Mouse (Mus musculus): ENCODE measurements around the gene Gm49361.
"Not testable (repeated sequence)": the region's sequence is repeated elsewhere in the genome, so short reads cannot be mapped to it uniquely, and the experiment has no call there.

Gene Gm49361

GRCm38 (mm10) chr14:57746001-57746771, at the start of gene Gm49361:
TSS of gene Gm49361 (minus strand) at chr14:57746103.
- peak; percentile 61 for DNase-seq (ENCODE audit: low read depth, low spot score)

GRCm38 (mm10) chr14:57791171-57791570, 45.3 kb upstream of the Gm49361 start:
- no peak for DNase-seq (ENCODE audit: low read depth, low spot score)

GRCm38 (mm10) chr14:57789759-57790158, 43.9 kb upstream of the Gm49361 start:
- DNase-seq (ENCODE audit: low read depth, low spot score) = no peak

- DNase-seq (ENCODE audit: low read depth, low spot score) = no peak
Observed at GRCm38 (mm10) chr14:57789311-57789710, 43.4 kb upstream of the Gm49361 start.

- DNase-seq (ENCODE audit: low read depth, low spot score) = no peak
Observed at GRCm38 (mm10) chr14:57787406-57787805, 41.5 kb upstream of the Gm49361 start.

- DNase-seq (ENCODE audit: low read depth, low spot score) = no peak
Observed at GRCm38 (mm10) chr14:57772157-57772815, 26.4 kb upstream of the Gm49361 start.

GRCm38 (mm10) chr14:57769102-57769501, 23.2 kb upstream of the Gm49361 start:
- DNase-seq (ENCODE audit: low read depth, low spot score) = no peak

GRCm38 (mm10) chr14:57760447-57761412, 14.8 kb upstream of the Gm49361 start:
- DNase-seq (ENCODE audit: low read depth, low spot score) = no peak

- no peak for DNase-seq (ENCODE audit: low read depth, low spot score)
Observed at GRCm38 (mm10) chr14:57758237-57758636, 12.3 kb upstream of the Gm49361 start, which contains the start of gene Lats2. TSS of gene Lats2 (minus strand) at chr14:57758388.

- DNase-seq (ENCODE audit: low read depth, low spot score) = no peak
Observed at GRCm38 (mm10) chr14:57756094-57756493, 10.2 kb upstream of the Gm49361 start.

- DNase-seq (ENCODE audit: low read depth, low spot score) = no peak
Observed at GRCm38 (mm10) chr14:57755661-57756060, 9.8 kb upstream of the Gm49361 start.

- DNase-seq (ENCODE audit: low read depth, low spot score) = no peak
Observed at GRCm38 (mm10) chr14:57753351-57753992, 7.6 kb upstream of the Gm49361 start.

GRCm38 (mm10) chr14:57751006-57751405, 5.1 kb upstream of the Gm49361 start:
- DNase-seq (ENCODE audit: low read depth, low spot score) = not testable (repeated sequence)

- DNase-seq (ENCODE audit: low read depth, low spot score) = no peak
Observed at GRCm38 (mm10) chr14:57749501-57749900, 3.6 kb upstream of the Gm49361 start.

GRCm38 (mm10) chr14:57745291-57745969, 473 bp downstream of the Gm49361 start:
- DNase-seq (ENCODE audit: low read depth, low spot score) = no peak

- no peak for DNase-seq (ENCODE audit: low read depth, low spot score)
Observed at GRCm38 (mm10) chr14:57744547-57744946, 1.4 kb downstream of the Gm49361 start.

- no peak for DNase-seq (ENCODE audit: low read depth, low spot score)
Observed at GRCm38 (mm10) chr14:57740651-57741050, 5.3 kb downstream of the Gm49361 start.

GRCm38 (mm10) chr14:57737089-57737488, 8.8 kb downstream of the Gm49361 start:
- no peak for DNase-seq (ENCODE audit: low read depth, low spot score)

GRCm38 (mm10) chr14:57736141-57736540, 9.8 kb downstream of the Gm49361 start:
- DNase-seq (ENCODE audit: low read depth, low spot score) = no peak

GRCm38 (mm10) chr14:57732668-57733293, 13.1 kb downstream of the Gm49361 start:
- no peak for DNase-seq (ENCODE audit: low read depth, low spot score)

All from retina, adult 2 months (tissue).